Mouse (Mus musculus): ENCODE data around the gene Xrcc6.

The Xrcc6 gene

GRCm38 (mm10) chr15:81987646-81988045 lies at the start of gene Xrcc6:
Gene Xrcc6, plus strand, starts transcription at chr15:81987835.
- no peak for DNase-seq (ENCODE audit: low spot score)

DNA sequence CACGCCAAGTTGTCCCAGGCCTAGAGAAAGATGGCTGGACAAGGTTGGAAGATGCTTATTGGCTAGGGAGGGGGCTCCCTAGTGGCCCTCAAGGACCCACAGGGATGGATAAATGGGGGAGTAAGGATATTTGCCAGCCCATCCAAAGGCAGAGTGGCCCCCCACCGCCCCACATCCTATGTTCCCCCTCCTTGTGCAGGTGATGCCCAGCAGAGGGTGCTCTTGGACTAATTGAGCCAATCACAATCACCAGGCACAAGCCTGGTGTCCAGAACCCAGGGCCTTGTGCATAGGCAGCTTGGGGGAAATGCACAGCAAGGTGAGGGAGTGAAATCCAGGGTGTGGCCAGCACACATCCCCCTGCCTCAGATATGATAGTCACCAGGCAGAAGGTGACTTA lies 49.4 kb upstream of the Xrcc6 start:
- DNase-seq (ENCODE audit: low spot score) = no peak

GRCm38 (mm10) chr15:81939157-81939715 lies 48.4 kb upstream of the Xrcc6 start:
- no peak for DNase-seq (ENCODE audit: low spot score)

DNA sequence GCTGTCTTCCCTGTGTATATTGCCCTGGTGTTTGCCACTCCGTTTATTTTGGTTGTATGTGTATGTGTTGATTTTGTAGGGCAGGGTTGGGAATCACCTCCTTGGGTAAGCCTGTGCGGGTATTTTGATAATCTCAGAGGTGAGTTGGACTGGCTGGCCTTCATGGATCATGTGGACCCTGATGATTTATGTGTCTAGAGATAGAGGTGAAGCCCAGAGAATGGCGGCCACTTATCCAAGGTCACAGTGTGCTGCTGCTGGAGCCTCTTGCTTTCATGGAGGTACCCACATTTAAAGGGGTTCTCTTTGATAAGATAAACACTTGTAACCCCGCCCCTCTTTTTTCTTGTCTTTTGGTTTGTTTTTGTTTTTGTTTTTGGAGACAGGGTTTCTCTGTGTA lies 47.9 kb upstream of the Xrcc6 start:
- DNase-seq (ENCODE audit: low spot score) = no peak

GRCm38 (mm10) chr15:81940219-81940618 lies 47.4 kb upstream of the Xrcc6 start:
- DNase-seq (ENCODE audit: low spot score) = no peak

- DNase-seq (ENCODE audit: low spot score) = no peak
These were observed 46.6 kb upstream of the Xrcc6 start for GRCm38 (mm10) chr15:81941010-81941409.

GRCm38 (mm10) chr15:81943176-81943749 lies 44.4 kb upstream of the Xrcc6 start:
- no peak for DNase-seq (ENCODE audit: low spot score)

- no peak for DNase-seq (ENCODE audit: low spot score)
These were observed 38.6 kb upstream of the Xrcc6 start for GRCm38 (mm10) chr15:81949076-81949475.

DNA sequence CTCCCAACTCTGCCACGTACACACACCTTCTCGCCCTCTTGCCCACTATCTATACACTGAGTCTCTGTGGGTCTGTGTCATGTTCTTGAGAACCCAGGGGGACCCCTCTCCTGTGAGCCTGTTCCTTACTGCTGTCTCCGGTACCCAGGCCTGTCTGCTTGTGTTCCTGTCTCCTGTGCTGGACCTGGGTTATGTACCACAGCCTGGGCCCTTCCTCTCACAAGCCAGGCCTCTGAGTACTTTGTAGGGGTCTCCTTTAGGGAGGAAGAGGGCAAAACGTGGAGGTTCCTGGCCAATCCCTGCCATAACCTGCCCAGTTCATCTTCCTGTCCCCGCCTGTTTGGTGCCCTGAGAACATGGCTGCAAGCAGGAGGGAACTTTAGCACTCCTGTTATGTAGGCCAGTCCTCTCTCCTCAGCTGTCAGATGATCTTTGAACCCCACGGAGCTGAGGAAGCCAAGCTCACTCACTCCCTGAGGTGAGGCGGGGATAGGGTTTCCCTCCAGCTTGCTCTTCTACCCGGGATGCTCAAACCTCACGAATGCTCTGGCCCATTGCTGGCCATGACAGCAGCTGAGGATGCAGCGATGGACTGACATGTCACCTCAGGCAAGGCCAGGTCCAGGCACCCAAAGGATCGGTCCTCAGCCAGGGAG lies 38.0 kb upstream of the Xrcc6 start:
- DNase-seq (ENCODE audit: low spot score) = no peak

DNA sequence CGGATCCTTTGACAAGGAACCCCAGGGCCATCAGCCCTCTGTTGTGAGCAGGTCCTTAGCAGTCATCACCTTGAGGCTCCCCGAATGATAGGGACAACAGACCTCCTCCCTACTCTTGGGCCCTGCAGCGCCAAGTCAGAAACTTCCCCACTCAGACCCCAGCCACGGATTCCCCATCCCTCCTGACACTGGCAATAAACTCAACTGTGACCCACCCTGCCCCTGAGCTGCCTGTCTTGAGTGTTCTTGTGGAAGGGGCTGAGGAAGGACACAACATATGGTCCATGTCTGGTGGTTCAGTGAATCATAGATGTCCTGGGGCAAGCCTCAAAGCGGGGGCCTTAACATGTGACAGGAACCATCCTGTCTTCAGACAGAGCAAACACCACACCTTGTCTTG lies 36.9 kb upstream of the Xrcc6 start:
- DNase-seq (ENCODE audit: low spot score) = no peak

- DNase-seq (ENCODE audit: low spot score) = no peak
These were observed 36.5 kb upstream of the Xrcc6 start for GRCm38 (mm10) chr15:81951159-81951558.

- no peak for DNase-seq (ENCODE audit: low spot score)
These were observed 35.3 kb upstream of the Xrcc6 start for GRCm38 (mm10) chr15:81952310-81952709.

- no peak for DNase-seq (ENCODE audit: low spot score)
These were observed 33.5 kb upstream of the Xrcc6 start for GRCm38 (mm10) chr15:81954151-81954583.

DNA sequence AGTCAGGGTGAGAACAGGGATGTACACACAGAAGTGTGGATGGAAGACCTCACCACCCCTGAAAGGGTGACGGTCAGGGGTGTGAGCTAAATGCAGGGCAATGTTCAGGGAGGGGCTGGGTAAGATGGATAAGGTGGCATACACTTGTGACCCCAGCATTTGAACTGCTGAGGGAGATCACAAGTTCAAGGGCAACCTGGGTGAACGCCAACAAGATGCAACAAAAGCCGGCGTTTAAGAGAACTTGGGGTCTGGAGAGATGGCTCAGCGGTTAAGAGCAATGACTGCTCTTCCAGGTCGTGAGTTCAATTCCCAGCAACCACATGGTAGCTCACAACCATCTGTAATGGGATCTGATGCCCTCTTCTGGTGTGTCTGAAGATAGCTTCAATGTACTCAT lies 32.9 kb upstream of the Xrcc6 start:
- DNase-seq (ENCODE audit: low spot score) = no peak

DNA sequence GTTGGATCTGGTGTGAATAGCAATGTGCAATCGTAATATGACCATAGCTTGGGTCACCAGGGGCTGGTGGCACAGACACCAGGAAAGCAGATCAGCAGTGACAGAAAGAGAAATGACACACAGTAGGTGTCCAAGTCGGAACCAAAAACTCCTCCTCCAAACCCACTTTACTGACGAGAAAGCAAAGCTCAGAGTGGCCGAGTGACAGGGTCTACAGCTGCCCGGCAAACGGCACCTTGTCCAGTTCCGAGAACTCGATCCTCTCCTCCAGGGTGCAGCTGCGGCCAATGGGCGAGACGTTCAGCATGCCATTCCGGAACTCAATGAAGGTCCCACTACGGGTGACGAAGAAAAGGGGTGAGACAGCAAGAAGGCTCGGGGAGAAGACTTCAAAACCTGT lies 32.2 kb upstream of the Xrcc6 start:
- DNase-seq (ENCODE audit: low spot score) = no peak

DNA sequence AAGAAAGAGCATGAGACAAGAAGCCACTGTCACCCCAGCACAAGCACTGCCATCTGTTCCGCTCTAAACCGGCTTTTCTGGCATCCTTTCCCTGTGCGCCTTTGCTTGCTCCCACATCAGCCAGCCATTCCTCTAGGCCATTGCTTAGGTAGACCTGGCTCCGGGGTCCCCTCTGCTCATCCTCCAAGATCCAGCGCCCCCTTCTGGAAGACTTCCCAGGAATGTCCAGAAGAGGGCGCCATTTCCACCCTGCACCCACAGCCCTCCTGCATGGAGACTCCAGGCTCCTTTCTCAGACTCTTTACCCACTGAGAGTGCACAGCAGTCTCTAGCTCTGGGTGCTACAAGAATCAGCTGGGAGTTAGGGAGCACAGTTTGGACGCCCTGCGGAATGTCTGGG lies 31.2 kb upstream of the Xrcc6 start:
- DNase-seq (ENCODE audit: low spot score) = peak; percentile 47

GRCm38 (mm10) chr15:81957598-81957997 lies 30.0 kb upstream of the Xrcc6 start:
- no peak for DNase-seq (ENCODE audit: low spot score)

DNA sequence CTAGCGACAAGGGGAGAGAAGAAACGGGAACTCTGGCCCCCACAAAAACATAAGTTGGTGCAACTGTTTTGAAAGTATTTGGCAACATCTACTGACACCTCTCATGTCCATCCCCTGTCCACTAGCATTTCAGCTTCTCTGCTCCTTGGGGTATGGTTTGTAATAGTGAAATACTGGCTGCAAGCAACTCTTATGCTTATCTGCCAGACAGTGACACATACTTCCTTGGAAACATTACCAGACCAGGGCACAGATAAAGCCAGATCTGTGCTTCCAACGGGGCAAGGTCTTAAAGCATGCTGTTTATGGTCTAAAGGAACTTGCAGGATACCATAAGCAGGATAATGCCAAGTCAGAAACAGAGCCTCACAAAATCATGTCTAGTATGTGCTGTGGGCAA lies 28.7 kb upstream of the Xrcc6 start:
- DNase-seq (ENCODE audit: low spot score) = no peak

DNA sequence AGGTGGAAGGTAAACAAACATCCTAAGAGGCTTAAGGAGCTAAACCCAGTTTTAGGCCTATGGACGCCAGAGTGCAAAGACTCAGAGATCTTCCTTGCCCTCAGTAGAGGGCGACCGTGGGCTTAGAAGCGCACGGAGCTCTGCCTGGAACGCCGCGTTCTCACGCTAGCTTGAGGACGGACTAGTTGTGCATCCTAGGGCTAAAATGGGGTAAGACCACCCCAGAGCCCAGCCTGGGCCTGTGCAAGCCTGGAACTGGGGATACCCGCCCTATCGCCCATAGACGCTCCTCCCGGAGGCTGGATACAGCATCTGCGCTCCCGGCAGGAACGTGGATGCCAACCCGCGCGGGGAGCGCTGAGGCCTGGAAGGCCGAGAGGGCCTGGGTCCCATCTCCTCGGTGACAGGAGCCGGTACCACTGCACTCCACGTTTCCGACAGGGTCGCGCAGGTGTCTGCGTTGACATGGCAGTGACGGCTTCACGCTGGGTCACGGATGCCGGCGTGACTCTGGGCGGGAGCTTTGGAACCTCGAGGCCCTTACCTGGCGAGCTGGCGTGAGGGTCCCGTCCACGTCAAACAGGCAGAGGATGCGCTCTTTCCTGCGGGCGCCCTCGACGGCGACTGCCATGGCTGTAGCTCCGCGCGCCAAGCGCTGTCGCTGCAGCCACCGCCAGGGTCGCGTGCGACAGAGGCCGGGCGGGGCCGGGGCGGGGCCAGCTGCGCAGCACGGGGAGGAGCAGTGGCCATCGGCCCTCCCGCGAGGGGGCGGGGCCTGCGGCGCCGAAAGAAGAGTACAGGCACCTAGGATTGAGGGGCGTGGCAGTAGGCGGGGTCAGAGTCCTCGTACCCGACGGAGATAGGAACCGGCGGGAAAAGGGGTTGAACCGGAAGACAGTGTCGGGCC lies 27.2 kb upstream of the Xrcc6 start, which contains the start of gene Pmm1:
Gene Pmm1, minus strand, starts transcription at position 760 of the 907 bp plus-strand sequence.
- DNase-seq (ENCODE audit: low spot score) = peak; percentile 95

DNA sequence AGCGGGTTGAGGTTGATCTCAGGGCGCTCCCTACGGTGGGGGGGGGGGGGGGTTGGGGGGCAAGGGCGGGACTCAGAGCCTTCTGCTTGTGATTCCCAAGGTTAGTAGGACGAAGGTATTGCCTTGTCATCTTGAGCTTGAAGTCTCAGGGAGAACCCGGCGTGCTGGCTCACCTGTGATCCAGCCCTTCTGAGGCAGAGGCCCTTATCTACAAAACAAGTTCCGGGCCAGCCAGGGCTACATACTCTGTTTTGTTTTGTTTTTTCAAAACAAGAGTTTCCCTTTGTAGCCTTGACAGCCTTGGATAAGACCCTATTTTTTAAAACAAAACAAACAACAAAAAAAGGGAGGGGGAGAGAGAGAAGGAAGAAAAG lies 26.6 kb upstream of the Xrcc6 start:
- no peak for DNase-seq (ENCODE audit: low spot score)

- DNase-seq (ENCODE audit: low spot score) = no peak
These were observed 23.4 kb upstream of the Xrcc6 start for GRCm38 (mm10) chr15:81964262-81964661.

DNA sequence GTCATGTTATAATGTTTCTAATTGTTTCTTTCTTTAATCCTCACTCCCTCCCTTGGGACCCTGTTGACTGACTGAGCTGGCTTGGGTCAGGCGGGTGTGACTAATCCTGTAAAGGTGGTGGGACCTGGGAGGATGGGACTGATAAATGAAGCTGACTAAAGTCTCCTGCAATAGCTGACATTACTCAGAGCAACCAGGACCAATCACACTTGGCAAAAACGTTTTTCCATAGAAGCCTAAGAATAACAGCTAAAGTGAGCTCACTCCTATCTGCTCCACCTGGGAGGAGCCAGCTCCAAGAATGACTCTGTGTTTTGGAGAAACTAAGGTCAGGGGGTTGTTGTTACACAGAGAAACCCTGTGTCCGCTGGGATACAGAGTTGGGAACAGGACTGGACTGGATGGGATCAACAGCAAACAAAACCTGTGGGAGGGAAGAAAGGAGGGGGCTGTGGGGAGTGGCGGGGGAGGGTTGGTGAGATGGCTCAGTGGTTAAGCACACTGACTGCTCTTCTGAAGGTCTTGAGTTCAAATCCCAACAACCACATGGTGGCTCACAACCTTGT lies 22.6 kb upstream of the Xrcc6 start:
- DNase-seq (ENCODE audit: low spot score) = no peak
